Mouse (Mus musculus): ENCODE measurements around the gene Tnrc18.

The Tnrc18 gene

GRCm38 (mm10) chr5:142810710-142811599 is 6.5 kb downstream of the Tnrc18 start:
- no peak for ATAC-seq (ENCODE audit: low TSS enrichment)

GRCm38 (mm10) chr5:142807661-142808060 is 9.8 kb downstream of the Tnrc18 start:
- ATAC-seq (ENCODE audit: low TSS enrichment), result no peak

GRCm38 (mm10) chr5:142803746-142804145 is 13.7 kb downstream of the Tnrc18 start:
- ATAC-seq (ENCODE audit: low TSS enrichment), result no peak

- no peak for ATAC-seq (ENCODE audit: low TSS enrichment)
These were observed 14.6 kb downstream of the Tnrc18 start for GRCm38 (mm10) chr5:142802884-142803283.

- no peak for ATAC-seq (ENCODE audit: low TSS enrichment)
These were observed 15.5 kb downstream of the Tnrc18 start for GRCm38 (mm10) chr5:142801977-142802376.

GRCm38 (mm10) chr5:142800656-142801055 is 16.8 kb downstream of the Tnrc18 start:
- ATAC-seq (ENCODE audit: low TSS enrichment), result no peak

GRCm38 (mm10) chr5:142800198-142800597 is 17.3 kb downstream of the Tnrc18 start:
- no peak for ATAC-seq (ENCODE audit: low TSS enrichment)

GRCm38 (mm10) chr5:142799259-142799658 is 18.2 kb downstream of the Tnrc18 start:
- ATAC-seq (ENCODE audit: low TSS enrichment), result no peak

- no peak for ATAC-seq (ENCODE audit: low TSS enrichment)
These were observed 19.3 kb downstream of the Tnrc18 start for GRCm38 (mm10) chr5:142798190-142798589.

- ATAC-seq (ENCODE audit: low TSS enrichment), result no peak
These were observed 19.8 kb downstream of the Tnrc18 start for GRCm38 (mm10) chr5:142797620-142798019.

- ATAC-seq (ENCODE audit: low TSS enrichment), result no peak
These were observed 20.5 kb downstream of the Tnrc18 start for GRCm38 (mm10) chr5:142796921-142797320.

- ATAC-seq (ENCODE audit: low TSS enrichment), result no peak
These were observed 22.9 kb downstream of the Tnrc18 start for GRCm38 (mm10) chr5:142794582-142794981.

GRCm38 (mm10) chr5:142794161-142794560 is 23.3 kb downstream of the Tnrc18 start:
- peak; percentile 51; the same call in 1 of the 2 replicates for ATAC-seq (ENCODE audit: low TSS enrichment)

- no peak for ATAC-seq (ENCODE audit: low TSS enrichment)
These were observed 24.9 kb downstream of the Tnrc18 start for GRCm38 (mm10) chr5:142792594-142792993.

- no peak for ATAC-seq (ENCODE audit: low TSS enrichment)
These were observed 29.2 kb downstream of the Tnrc18 start for GRCm38 (mm10) chr5:142788279-142788678.

- ATAC-seq (ENCODE audit: low TSS enrichment), result no peak
These were observed 30.1 kb downstream of the Tnrc18 start for GRCm38 (mm10) chr5:142787304-142787905.

GRCm38 (mm10) chr5:142786709-142787108 is 30.8 kb downstream of the Tnrc18 start:
- no peak for ATAC-seq (ENCODE audit: low TSS enrichment)

- ATAC-seq (ENCODE audit: low TSS enrichment), result no peak
These were observed 31.2 kb downstream of the Tnrc18 start for GRCm38 (mm10) chr5:142786215-142786614.

- ATAC-seq (ENCODE audit: low TSS enrichment), result no peak
These were observed 34.3 kb downstream of the Tnrc18 start for GRCm38 (mm10) chr5:142783142-142783540.

GRCm38 (mm10) chr5:142782459-142783141 is 34.9 kb downstream of the Tnrc18 start:
- ATAC-seq (ENCODE audit: low TSS enrichment), result no peak

- no peak for ATAC-seq (ENCODE audit: low TSS enrichment)
These were observed 36.9 kb downstream of the Tnrc18 start for GRCm38 (mm10) chr5:142780579-142780978.

GRCm38 (mm10) chr5:142778871-142779270 is 38.6 kb downstream of the Tnrc18 start:
- 0 out of 2 replicates have a peak, but pooled peaks have one; percentile 39 for ATAC-seq (ENCODE audit: low TSS enrichment)

Measured in frontal cortex, adult (tissue).